Mouse (Mus musculus): ENCODE measurements around the gene Cdhr3. TPM values are rescaled to one million over a fixed set of nuclear protein-coding genes. Genes with fewer than 3 reads are reported as not detected.

Gene Cdhr3
- polyA plus RNA-seq, 1 experiment from 2014 or later, result 0.19 TPM

GRCm38 (mm10) chr12:33030589-33030988 is 62.1 kb downstream of the Cdhr3 start:
- Histone ChIP-seq H3K27ac (replicated peaks) (no peak overlapping the region), H3K4me3 (no peak overlapping the region), H3K4me2 (no peak overlapping the region), H3K9ac (no peak overlapping the region), H3K4me1 (replicated peaks) (peaks cover 26% of the 10 kb centered on the region), H3K9me3 (no peaks in the 10 kb centered on the region), H3K27me3 (0 out of 2 replicates have a peak, but pooled peaks cover 3% of the 10 kb centered on the region), H3K36me3 (no peaks in the 10 kb centered on the region)
- no peak for ATAC-seq (ENCODE audit: low FRiP score, low read depth)
- WGBS, result 69% methylated on average over 2 of the region's 2 CpGs

DNA sequence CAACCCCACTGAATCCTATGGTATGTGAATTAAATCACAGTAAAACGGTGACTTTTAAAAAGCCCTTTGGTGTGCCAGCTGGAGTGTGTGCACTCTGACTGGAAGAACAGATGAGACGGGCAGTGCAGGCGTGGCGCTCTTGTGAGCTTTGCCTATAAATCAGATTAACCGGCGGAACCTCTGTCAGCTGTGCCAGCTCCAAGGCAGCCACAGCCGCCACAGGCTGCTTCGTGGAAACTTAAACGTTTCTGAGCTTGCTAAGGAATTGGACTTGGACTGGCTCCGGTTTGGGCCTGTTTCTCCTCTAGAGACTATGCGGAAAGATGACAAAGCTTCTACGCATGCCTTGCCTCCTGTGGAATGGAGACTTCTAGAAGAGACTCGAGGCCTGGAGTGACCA is 62.6 kb downstream of the Cdhr3 start:
- Histone ChIP-seq H3K27ac (replicated peaks) (no peak overlapping the region), H3K9me3 (no peaks in the 10 kb centered on the region), H3K27me3 (0 out of 2 replicates have a peak, but pooled peaks cover 3% of the 10 kb centered on the region), H3K4me1 (replicated peaks) (peaks cover 21% of the 10 kb centered on the region), H3K4me3 (no peak overlapping the region), H3K36me3 (no peaks in the 10 kb centered on the region), H3K9ac (no peak overlapping the region), H3K4me2 (no peak overlapping the region)
- 44% methylated on average over 13 of the region's 13 CpGs for WGBS
- ATAC-seq (ENCODE audit: low FRiP score, low read depth), result no peak

GRCm38 (mm10) chr12:33028708-33029107 is 64.0 kb downstream of the Cdhr3 start:
- no peak overlapping the region for H3K27ac ChIP-seq (replicated peaks)
- H3K4me2 ChIP-seq, result no peak overlapping the region
- no peaks in the 10 kb centered on the region for H3K9me3 ChIP-seq
- H3K9ac ChIP-seq, result no peak overlapping the region
- H3K4me1 ChIP-seq (replicated peaks), result peaks cover 15% of the 10 kb centered on the region
- no peaks in the 10 kb centered on the region for H3K36me3 ChIP-seq
- no peak overlapping the region for H3K4me3 ChIP-seq
- WGBS, result 54% methylated on average over 13 of the region's 13 CpGs
- ATAC-seq (ENCODE audit: low FRiP score, low read depth), result no peak
- 0 out of 2 replicates have a peak, but pooled peaks cover 3% of the 10 kb centered on the region for H3K27me3 ChIP-seq

DNA sequence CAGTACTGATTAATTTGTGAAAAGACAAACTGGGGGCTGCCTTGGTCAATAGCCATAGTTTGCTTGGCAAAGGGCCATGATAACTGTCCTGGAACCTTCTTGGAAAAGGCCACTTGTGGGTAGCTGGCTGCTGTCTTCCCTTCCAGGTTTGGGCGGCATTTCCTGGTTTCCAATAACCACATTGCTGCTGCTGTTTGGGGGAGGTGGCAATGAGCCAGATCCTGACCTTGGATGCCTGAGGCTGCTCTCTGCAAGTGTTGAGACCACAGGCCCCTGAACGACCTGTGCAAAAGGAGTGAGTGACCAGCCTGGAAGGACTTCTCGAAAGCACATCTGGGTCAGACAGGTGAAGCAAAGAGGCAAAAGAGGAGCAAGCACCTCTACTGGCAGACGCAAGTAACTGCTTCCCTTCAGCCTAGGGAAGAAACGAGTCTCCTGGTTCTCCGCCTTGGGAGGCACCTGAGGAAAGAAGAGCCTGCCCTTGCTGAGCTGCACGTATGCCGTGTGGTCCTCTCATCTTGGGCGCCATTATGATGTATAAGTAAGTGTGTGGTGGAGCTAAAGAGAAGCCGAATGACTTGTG is 64.5 kb downstream of the Cdhr3 start:
- WGBS, result 54% methylated on average over 10 of the region's 10 CpGs
- Histone ChIP-seq H3K4me3 (no peak overlapping the region), H3K27me3 (0 out of 2 replicates have a peak, but pooled peaks cover 3% of the 10 kb centered on the region), H3K9me3 (no peaks in the 10 kb centered on the region), H3K4me2 (no peak overlapping the region), H3K4me1 (replicated peaks) (peaks cover 15% of the 10 kb centered on the region), H3K27ac (replicated peaks) (no peak overlapping the region), H3K9ac (no peak overlapping the region), H3K36me3 (no peaks in the 10 kb centered on the region)
- no peak for ATAC-seq (ENCODE audit: low FRiP score, low read depth)

DNA sequence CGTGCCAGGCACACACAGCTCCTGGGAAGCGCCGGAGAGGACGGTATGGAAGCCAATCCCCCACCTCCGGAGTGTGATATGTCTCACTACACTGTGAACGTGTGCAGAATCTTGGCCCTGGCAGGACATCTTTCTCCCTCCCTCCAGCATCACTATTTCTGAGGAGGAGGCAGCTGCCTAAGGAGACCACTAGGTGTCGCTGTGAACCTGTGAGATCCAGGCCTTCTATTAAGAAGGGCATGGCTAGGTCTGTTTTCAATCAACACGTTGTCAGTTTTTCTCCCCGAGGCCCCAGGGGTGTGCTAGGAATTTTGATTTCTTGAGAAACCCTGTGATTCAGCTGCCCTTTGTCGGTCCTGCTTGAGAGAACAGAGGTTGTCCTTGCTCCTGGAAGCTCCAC is 65.6 kb downstream of the Cdhr3 start:
- no peaks in the 10 kb centered on the region for H3K36me3 ChIP-seq
- peaks cover 15% of the 10 kb centered on the region for H3K4me1 ChIP-seq (replicated peaks)
- WGBS, result 3% methylated on average over 10 of the region's 10 CpGs
- 0 out of 2 replicates have a peak, but pooled peaks cover 3% of the 10 kb centered on the region for H3K27me3 ChIP-seq
- peak; percentile 76 for ATAC-seq (ENCODE audit: low FRiP score, low read depth)
- H3K27ac ChIP-seq (replicated peaks), result no peak overlapping the region
- no peaks in the 10 kb centered on the region for H3K9me3 ChIP-seq
- H3K4me2 ChIP-seq, result peak overlapping the region; percentile 29
- H3K4me3 ChIP-seq, result no peak overlapping the region
- H3K9ac ChIP-seq, result no peak overlapping the region

DNA sequence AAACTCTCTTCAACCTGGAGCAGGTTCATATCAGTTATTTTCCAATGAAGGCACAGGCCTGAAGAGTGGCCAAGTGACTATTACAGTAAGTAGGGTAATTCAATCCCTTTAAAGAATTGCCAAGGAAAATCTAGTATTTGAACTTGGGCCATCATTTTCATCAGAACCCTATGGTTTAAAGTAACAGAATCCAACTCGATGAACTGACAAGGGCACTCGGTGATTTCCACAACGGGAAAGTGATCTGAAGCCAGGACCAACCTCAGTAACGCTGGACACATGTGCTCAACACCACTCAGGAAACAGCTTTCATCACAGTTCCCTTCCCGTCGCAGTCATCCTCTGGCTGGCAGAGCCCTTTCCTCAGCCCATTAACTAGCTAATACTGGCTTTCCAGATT is 68.2 kb downstream of the Cdhr3 start:
- no peaks in the 10 kb centered on the region for H3K9me3 ChIP-seq
- peaks cover 9% of the 10 kb centered on the region for H3K4me1 ChIP-seq (replicated peaks)
- H3K9ac ChIP-seq, result no peak overlapping the region
- no peak overlapping the region for H3K4me3 ChIP-seq
- ATAC-seq (ENCODE audit: low FRiP score, low read depth), result no peak
- no peaks in the 10 kb centered on the region for H3K36me3 ChIP-seq
- H3K27me3 ChIP-seq, result 0 out of 2 replicates have a peak, but pooled peaks cover 3% of the 10 kb centered on the region
- no peak overlapping the region for H3K4me2 ChIP-seq
- H3K27ac ChIP-seq (replicated peaks), result no peak overlapping the region
- 88% methylated on average over 6 of the region's 6 CpGs for WGBS

- ATAC-seq (ENCODE audit: low FRiP score, low read depth), result no peak
- Histone ChIP-seq H3K36me3 (no peaks in the 10 kb centered on the region), H3K4me3 (no peak overlapping the region), H3K27me3 (no peaks in the 10 kb centered on the region), H3K9ac (no peak overlapping the region), H3K9me3 (no peaks in the 10 kb centered on the region), H3K27ac (replicated peaks) (no peak overlapping the region), H3K4me2 (no peak overlapping the region), H3K4me1 (replicated peaks) (no peaks in the 10 kb centered on the region)
- 90% methylated on average over 4 of the region's 4 CpGs for WGBS
Measured at GRCm38 (mm10) chr12:33021751-33022150, 70.9 kb downstream of the Cdhr3 start.

- H3K4me2 ChIP-seq, result no peak overlapping the region
- no peak overlapping the region for H3K27ac ChIP-seq (replicated peaks)
- ATAC-seq (ENCODE audit: low FRiP score, low read depth), result no peak
- H3K4me3 ChIP-seq, result no peak overlapping the region
- 84% methylated on average over 9 of the region's 9 CpGs for WGBS
- H3K4me1 ChIP-seq (replicated peaks), result no peaks in the 10 kb centered on the region
- no peaks in the 10 kb centered on the region for H3K9me3 ChIP-seq
- no peaks in the 10 kb centered on the region for H3K27me3 ChIP-seq
- no peaks in the 10 kb centered on the region for H3K36me3 ChIP-seq
- no peak overlapping the region for H3K9ac ChIP-seq
Measured at GRCm38 (mm10) chr12:33021140-33021539, 71.5 kb downstream of the Cdhr3 start.

DNA sequence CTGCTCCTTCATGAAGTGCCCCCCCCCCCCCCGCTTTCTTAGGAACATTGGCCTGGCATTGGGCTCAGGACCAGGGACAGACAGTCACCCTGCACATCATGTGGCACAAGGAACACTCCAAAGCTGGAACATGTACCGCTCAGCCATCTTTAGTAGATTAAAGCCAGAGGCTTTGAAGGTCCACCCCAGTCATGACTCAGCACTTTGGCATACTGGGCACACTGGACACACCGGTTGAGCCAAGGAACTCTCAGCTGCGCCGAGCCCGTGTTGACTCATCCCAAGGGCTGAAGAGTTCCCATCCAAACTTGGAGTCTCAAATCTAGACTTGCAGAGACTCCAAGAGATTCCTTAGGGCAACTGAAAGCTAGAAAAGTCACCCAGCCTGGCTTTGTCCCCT is 72.7 kb downstream of the Cdhr3 start:
- Histone ChIP-seq H3K9me3 (no peaks in the 10 kb centered on the region), H3K27ac (replicated peaks) (no peak overlapping the region), H3K36me3 (no peaks in the 10 kb centered on the region), H3K27me3 (no peaks in the 10 kb centered on the region), H3K4me3 (no peak overlapping the region), H3K4me1 (replicated peaks) (no peaks in the 10 kb centered on the region), H3K4me2 (no peak overlapping the region), H3K9ac (no peak overlapping the region)
- no peak for ATAC-seq (ENCODE audit: low FRiP score, low read depth)
- 90% methylated on average over 6 of the region's 6 CpGs for WGBS

- H3K4me2 ChIP-seq, result no peak overlapping the region
- H3K27me3 ChIP-seq, result no peaks in the 10 kb centered on the region
- no peaks in the 10 kb centered on the region for H3K9me3 ChIP-seq
- no peak for ATAC-seq (ENCODE audit: low FRiP score, low read depth)
- no peaks in the 10 kb centered on the region for H3K4me1 ChIP-seq (replicated peaks)
- 68% methylated on average over 4 of the region's 4 CpGs for WGBS
- no peak overlapping the region for H3K27ac ChIP-seq (replicated peaks)
- no peak overlapping the region for H3K4me3 ChIP-seq
- no peak overlapping the region for H3K9ac ChIP-seq
- no peaks in the 10 kb centered on the region for H3K36me3 ChIP-seq
Measured at GRCm38 (mm10) chr12:33018601-33019000, 74.1 kb downstream of the Cdhr3 start.

DNA sequence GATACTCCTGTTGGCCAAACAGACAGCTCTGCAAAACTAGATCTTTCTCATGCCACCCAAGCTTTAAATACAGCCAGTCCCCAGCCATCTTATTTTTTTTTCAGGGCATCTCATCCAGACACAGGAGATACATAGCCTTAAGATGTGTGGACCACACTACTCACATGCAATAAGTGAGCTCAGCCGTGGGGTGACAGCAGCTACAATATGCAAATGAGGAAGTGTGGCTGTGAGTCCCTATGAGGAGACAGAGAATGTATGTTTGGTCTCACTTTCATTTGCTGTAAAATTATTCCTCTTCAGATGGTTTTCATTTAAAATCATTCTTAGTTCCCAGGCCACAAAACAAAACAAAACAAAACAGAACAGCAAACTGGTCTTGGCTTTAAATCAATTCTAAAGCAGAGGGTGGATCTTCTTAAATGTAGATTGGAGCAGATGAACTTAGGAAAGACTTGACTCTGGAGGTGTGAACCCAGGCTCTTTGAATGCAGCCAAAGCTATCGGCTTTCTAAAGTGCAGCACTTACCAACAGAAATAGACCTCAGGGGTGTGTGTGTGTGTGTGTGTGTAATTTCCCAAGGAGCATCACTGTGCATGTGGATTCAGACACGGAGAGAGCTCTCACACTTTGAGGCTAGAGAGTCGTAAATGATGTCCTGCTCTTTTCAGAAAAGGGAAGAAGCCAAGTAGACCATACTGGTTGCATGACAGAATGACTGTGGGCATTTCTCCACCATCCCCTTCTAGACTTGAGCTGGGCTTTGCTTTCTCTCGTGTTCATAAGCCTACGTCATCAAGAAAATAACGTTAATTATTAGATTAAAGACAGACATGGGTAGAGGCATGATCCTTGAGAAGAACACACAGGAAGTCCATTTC is 75.6 kb downstream of the Cdhr3 start:
- no peak for ATAC-seq (ENCODE audit: low FRiP score, low read depth)
- H3K4me2 ChIP-seq, result no peak overlapping the region
- 80% methylated on average over 7 of the region's 7 CpGs for WGBS
- no peaks in the 10 kb centered on the region for H3K9me3 ChIP-seq
- no peaks in the 10 kb centered on the region for H3K36me3 ChIP-seq
- H3K27me3 ChIP-seq, result no peaks in the 10 kb centered on the region
- H3K27ac ChIP-seq (replicated peaks), result no peak overlapping the region
- H3K4me1 ChIP-seq (replicated peaks), result no peaks in the 10 kb centered on the region
- H3K4me3 ChIP-seq, result no peak overlapping the region
- H3K9ac ChIP-seq, result no peak overlapping the region

GRCm38 (mm10) chr12:33015103-33015502 is 77.6 kb downstream of the Cdhr3 start:
- WGBS, result 84% methylated on average over 1 of the region's 1 CpGs
- H3K4me1 ChIP-seq (replicated peaks), result no peaks in the 10 kb centered on the region
- peak; percentile 30; the same call in 1 of the 2 replicates for ATAC-seq (ENCODE audit: low FRiP score, low read depth)
- H3K9ac ChIP-seq, result no peak overlapping the region
- H3K36me3 ChIP-seq, result no peaks in the 10 kb centered on the region
- H3K4me2 ChIP-seq, result no peak overlapping the region
- no peaks in the 10 kb centered on the region for H3K9me3 ChIP-seq
- no peaks in the 10 kb centered on the region for H3K27me3 ChIP-seq
- H3K4me3 ChIP-seq, result no peak overlapping the region
- H3K27ac ChIP-seq (replicated peaks), result no peak overlapping the region
